In the genomic region with DNA sequence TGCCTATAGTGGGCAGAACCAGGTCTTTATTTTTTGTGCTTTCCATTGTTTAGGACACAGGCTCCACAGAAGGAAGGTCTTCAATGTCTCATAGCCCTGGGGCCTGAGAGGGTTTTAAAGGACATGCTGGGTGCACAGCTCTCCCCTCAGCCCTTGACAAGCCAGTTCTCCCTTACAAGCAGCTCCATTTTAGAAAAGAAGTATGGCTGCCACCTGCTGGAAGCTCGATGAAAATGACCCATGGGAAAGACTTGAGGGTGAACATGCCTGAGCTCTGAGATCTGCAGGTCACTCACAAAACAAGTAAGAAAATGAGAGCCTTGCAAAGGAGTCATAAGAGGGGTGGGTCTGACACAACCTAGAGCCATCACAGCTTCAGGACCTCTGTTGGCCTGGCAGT, we compare ENCODE assay signal across 9 mouse cellular contexts. TPM values are rescaled to one million over a fixed set of nuclear protein-coding genes. Genes with fewer than 3 reads are reported as not detected.
DNase-seq lines count a peak whose midpoint lies in the region; ATAC-seq and TF ChIP-seq lines count a peak whose summit lies in the region.
"Had no signal": no experiment of that assay in that cellular context is flagged by ENCODE, and none has a peak within 500 bp of the region (broad histone marks: within the 10 kb centered on the region; RNA-seq: fewer than 3 reads in every experiment).

No protein-coding gene starts in this region.

- H3K4me1 ChIP-seq in liver, embryonic 11.5 days (replicated peaks; ENCODE audit: control insufficient read depth, insufficient read depth, low read length), result no peaks in the 10 kb centered on the region

- H3K9me3 ChIP-seq in liver, embryonic 11.5 days (ENCODE audit: control insufficient read depth, low read length), result no peaks in the 10 kb centered on the region

- peak; percentile 55 for TF ChIP-seq CTCF in left cerebral cortex, adult 2 months (IDR thresholded peaks at IDR 0.05)

- no peaks in the 10 kb centered on the region for H3K36me3 ChIP-seq in liver, embryonic 11.5 days (ENCODE audit: control insufficient read depth, insufficient read depth, low read length)

- no peak overlapping the region for H3K9ac ChIP-seq in liver, embryonic 11.5 days (ENCODE audit: low read depth, low read length)

- ATAC-seq in liver, embryonic 11.5 days (replicated peaks; ENCODE audit: low FRiP score), result no peak

- intact Hi-C loops in heart, postnatal 14 days (cut with DNase I), result loop anchor here (2.0 kb wide), 1 partner anchor 103 kb away; no protein-coding TSS in a partner anchor
- intact Hi-C loops in left cerebral cortex, adult 2 months (cut with DNase I), result loop anchor here (1.0 to 2.0 kb wide), 2 partner anchors 104 to 179 kb away; no protein-coding TSS in a partner anchor

- H3K4me3 ChIP-seq in liver, embryonic 11.5 days (ENCODE audit: low read depth, low read length), result no peak overlapping the region
- H3K4me3 ChIP-seq in left cerebral cortex, adult 2 months, result no peak overlapping the region

- peak; percentile 5 for DNase-seq in liver
- DNase-seq in liver, embryonic 11.5 days (ENCODE audit: low spot score), result no peak
- peak; percentile 25 for DNase-seq in MN1 (ENCODE audit: low spot score)
- DNase-seq in brain, adult 2 months (ENCODE audit: low read depth, low spot score), result peak; percentile 64
- peak; percentile 32 to 54 for DNase-seq in heart, postnatal 14 days
- peak; percentile 21 to 33 for DNase-seq in left cerebral cortex, adult 2 months (ENCODE audit: extremely low spot score in 1 of 2, low spot score in 2 of 2)
- DNase-seq in right cerebral cortex, adult 2 months (ENCODE audit: low spot score in 2 of 2), result peak; percentile 38 to 61
- DNase-seq in T-cell, adult 2 months (ENCODE audit: low spot score), result no peak

- no peak overlapping the region for H3K4me2 ChIP-seq in liver, embryonic 11.5 days

- H3K27me3 ChIP-seq in liver, embryonic 11.5 days (replicated peaks; ENCODE audit: control insufficient read depth, insufficient read depth, low read length), result no peaks in the 10 kb centered on the region; the same call in 1 of the 2 replicates

- 0% methylated on average over 1 of the region's 1 CpGs for WGBS in liver, embryonic 11.5 days

- no peak overlapping the region for H3K27ac ChIP-seq in liver, embryonic 11.5 days (ENCODE audit: low read depth, low read length)
- H3K27ac ChIP-seq in left cerebral cortex, adult 2 months, result no peak overlapping the region

RNA-seq across cellular contexts. Expression of gene Gm2431, which starts 8.3 kb away (rescaled TPM):
- polyA plus RNA-seq in liver, embryonic 11.5 days (2014; fragmentation: Nextera tagmentation; extraction: Ambion mirVana), result not detected in 2 replicates
- not detected for total RNA-seq in heart, postnatal 14 days (2021)
- not detected for total RNA-seq in left cerebral cortex, adult 2 months (2021)
- polyA plus RNA-seq: gonadal fat pad, adult 2 months had no signal

RNA-seq across cellular contexts. Expression of gene Gm40460, which starts 8.9 kb away (rescaled TPM):
- polyA plus RNA-seq in liver, embryonic 11.5 days (2014; fragmentation: Nextera tagmentation; extraction: Ambion mirVana), result not detected in 2 replicates
- total RNA-seq in heart, postnatal 14 days (2021), result not detected
- total RNA-seq in left cerebral cortex, adult 2 months (2021), result not detected
- polyA plus RNA-seq: gonadal fat pad, adult 2 months had no signal

RNA-seq across cellular contexts. Expression of gene Krtap5-5, which starts 20.1 kb away (rescaled TPM):
- not detected in 2 replicates for polyA plus RNA-seq in liver, embryonic 11.5 days (2014; fragmentation: Nextera tagmentation; extraction: Ambion mirVana)
- total RNA-seq in heart, postnatal 14 days (2021), result not detected
- total RNA-seq in left cerebral cortex, adult 2 months (2021), result not detected
- polyA plus RNA-seq: gonadal fat pad, adult 2 months had no signal

RNA-seq across cellular contexts. Expression of gene Gm4559, which starts 24.3 kb away (rescaled TPM):
- not detected in 2 replicates for polyA plus RNA-seq in liver, embryonic 11.5 days (2014; fragmentation: Nextera tagmentation; extraction: Ambion mirVana)
- not detected for total RNA-seq in heart, postnatal 14 days (2021)
- total RNA-seq in left cerebral cortex, adult 2 months (2021), result not detected
- polyA plus RNA-seq: gonadal fat pad, adult 2 months had no signal

RNA-seq across cellular contexts. Expression of gene Gm7579, which starts 38.2 kb away (rescaled TPM):
- not detected in 2 replicates for polyA plus RNA-seq in liver, embryonic 11.5 days (2014; fragmentation: Nextera tagmentation; extraction: Ambion mirVana)
- total RNA-seq in heart, postnatal 14 days (2021), result not detected
- not detected for total RNA-seq in left cerebral cortex, adult 2 months (2021)
- polyA plus RNA-seq: gonadal fat pad, adult 2 months had no signal

Comparison
In these comparisons a context has a peak if more than half of its experiments do, and no peak if none do; other contexts are left out.
1. DNase-seq: peak in liver (single experiment), MN1 (single experiment), brain, adult 2 months (single experiment), heart, postnatal 14 days (2 of 2), left cerebral cortex, adult 2 months (2 of 2) and right cerebral cortex, adult 2 months (2 of 2); none in liver, embryonic 11.5 days (single experiment) and T-cell, adult 2 months (single experiment).